Mouse (Mus musculus) right cerebral cortex, adult 2 months (tissue): ENCODE data around the gene Zbtb33.

ENCODE experiments used
- DNase-seq, 2 experiments: peaks; one replicate each; pipeline ENCODE4 v3.0.0; 2021 to 2022; ENCODE audit warnings: low spot score in 2 of 2

The Zbtb33 gene

DNA sequence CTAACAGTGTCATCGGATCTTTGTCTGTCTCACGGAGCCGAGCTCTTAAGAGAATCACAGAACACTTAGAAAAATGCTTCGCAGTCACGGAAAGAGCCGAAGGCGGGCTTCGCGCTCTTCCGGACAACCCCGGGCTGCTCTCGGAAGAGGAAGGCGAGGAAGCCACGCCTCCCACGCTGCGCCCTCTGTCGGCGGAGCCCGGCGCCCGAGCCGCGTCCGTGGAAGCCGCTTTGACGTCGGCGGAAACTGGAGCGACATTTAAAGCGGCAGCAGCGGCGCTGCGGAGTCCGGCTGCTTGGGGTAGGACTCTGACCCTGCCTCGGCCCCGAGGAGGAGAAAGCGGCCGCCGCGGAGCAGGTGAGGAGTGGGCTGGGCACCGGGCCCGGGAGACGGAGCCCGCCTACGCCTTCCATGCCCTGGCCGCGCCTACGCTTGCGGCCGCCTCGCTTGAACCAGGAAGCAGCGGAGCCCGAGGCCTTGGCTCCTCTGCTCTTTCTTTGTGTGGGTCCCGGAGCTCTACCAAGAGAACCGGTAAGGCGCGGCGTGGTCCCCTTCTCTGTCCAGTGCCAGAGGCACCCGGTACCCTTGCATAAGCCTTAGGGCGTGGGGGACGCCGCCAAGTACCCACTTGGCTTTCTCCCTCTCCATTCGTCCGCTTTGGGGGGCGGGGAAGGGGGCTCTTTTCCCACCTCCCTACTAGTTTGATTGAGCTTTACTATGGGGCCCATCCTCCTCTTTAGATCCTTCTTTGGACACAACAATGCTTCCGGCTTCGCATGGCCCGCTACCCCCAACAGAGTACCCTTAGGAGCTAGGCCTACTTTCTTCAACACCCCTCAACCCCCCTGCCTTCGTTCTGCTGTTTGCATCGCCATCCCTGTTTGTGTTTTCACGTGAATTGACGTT is at the start of gene Zbtb33:
Zbtb33 (plus strand) TSS at position 242 of the 906 bp plus-strand sequence.
- DNase-seq: peak; percentile 83 to 89

DNA sequence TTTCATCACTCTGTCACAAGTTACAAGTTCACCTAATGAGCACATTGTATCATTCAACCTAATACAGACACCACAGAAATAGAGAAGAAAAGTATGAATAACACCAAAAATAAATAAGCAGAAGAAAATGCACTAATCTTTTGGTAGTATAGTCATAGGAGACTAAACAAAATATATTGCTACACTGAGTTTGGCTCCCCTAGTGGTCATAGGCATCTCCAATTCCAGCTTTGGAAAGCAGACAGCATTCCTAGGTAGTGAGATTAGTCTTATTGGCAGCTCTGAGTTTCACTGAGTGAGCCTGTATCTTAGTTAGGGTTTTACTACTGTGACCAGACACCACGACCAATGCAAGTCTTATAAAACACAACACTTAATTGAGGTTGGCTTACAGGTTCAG is 30.5 kb upstream of the Zbtb33 start:
- DNase-seq: no peak

DNA sequence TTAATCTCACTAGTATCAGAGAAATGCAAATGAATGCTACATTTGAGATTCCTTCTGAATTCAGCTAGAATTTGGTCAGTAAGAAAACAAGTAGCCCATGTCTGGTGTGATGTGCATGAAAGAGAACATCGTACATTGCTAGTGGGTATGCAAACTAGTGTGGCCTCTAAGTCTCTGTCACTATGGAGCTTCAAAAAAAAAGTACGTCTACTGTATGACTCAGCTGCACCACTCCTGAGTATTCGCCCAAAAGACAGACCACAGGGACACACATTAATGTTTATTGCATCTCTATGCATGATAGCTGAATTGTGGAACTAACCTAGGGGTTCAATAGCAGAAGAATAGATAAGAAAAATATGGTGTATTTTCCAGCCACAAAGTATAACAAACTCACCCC is 24.3 kb upstream of the Zbtb33 start:
- no peak for DNase-seq

DNA sequence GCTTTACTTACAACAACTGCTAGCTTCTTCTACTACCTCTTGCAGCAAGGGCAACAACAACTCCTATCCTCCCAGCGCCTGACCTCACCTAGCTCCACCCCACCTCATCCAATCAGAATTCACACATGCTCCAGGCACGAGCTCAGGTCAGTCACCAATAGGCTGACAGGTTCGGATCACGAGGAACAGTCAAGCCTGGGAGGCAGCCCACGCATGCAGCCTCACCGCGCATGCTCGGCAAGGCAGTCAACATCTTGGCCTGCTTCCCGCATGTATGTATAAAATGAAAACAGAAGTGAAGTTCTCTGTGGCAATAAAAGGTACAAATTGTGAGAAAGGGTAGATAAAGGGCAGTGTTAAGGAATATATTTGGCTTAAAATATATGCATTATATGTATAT is 23.5 kb upstream of the Zbtb33 start:
- no peak for DNase-seq

DNA sequence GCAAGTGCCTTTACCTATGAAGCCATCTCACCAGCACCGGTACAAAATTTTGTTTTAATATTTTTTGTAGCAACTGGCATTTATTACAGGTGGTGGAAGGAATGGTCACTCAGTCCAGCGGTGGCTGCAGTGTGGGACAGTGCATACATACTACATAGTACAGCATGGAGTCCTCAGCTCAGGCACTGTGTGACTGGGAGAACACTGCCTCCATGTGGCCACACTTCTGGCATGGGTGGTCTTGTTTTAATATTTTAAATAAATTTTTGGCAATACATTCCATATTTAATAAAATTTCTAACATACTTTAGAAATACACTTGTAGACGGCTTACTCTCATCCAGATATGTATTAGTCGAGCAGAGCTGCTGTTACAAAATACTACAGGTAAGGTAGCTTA is 23.0 kb upstream of the Zbtb33 start:
- no peak for DNase-seq

DNA sequence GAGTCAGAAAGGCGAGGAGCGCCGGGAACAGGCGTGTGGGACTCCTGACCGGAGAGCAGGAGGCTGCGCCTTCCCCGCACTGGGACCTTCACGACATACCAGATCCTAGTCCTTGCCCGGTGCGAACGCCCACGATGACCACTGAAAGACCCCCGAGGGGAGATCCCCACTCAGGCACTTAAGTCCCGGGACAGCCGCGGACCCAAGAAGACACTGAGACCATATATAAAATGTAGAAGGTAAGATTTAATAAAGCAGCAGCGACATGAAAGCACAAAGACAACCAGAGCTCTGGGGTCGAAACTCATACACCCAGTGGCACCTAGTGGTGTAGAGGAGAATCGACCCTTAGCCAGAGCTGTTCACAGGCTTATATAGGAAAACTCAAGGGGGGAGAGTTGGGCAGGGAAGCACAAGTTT is 9.7 kb upstream of the Zbtb33 start:
- DNase-seq: peak; percentile 28 to 29

DNA sequence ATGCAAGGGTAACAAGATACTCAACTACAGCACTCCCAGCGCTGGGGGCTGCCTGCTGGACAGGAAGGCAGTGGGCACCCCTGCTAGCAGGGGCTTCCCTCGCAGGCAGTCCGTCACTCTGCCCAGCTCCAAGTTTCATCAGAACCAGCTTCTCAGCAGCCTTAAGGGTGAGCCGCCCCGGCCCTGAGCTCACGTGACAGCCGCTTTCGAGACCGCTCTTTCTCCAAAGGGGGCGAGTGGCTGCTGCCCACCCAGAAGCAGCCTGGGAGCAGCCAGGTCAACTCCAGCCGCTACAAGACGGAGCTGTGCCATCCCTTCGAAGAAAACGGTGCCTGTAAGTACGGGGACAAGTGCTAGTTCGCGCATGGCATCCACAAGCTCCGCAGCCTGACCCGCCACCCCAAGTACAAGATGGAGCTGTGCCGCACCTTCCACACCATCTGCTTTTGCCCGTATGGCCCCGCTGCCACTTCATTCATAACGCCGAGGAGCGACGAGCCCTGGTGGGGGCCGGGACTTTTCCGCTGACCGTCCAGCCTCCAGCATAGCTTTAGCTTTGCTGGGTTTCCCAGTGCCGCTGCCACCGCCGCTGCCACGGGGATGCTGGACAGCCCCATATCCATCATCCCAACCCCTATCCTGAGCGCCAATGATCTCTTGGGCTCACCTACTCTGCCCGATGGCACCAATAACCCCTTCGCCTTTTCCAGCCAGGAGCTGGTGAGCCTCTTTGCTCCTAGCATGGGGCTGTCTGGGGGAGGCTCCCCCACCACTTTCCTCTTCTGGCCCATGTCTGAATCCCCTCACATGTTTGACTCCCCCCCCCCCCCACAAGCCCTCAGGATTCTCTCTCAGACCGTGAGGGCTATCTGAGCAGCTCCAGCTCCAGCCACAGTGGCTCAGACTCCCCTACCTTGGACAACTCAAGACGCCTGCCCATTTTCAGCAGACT is 8.7 kb upstream of the Zbtb33 start:
- peak in 1 of 2 experiments; percentile 6 for DNase-seq

DNA sequence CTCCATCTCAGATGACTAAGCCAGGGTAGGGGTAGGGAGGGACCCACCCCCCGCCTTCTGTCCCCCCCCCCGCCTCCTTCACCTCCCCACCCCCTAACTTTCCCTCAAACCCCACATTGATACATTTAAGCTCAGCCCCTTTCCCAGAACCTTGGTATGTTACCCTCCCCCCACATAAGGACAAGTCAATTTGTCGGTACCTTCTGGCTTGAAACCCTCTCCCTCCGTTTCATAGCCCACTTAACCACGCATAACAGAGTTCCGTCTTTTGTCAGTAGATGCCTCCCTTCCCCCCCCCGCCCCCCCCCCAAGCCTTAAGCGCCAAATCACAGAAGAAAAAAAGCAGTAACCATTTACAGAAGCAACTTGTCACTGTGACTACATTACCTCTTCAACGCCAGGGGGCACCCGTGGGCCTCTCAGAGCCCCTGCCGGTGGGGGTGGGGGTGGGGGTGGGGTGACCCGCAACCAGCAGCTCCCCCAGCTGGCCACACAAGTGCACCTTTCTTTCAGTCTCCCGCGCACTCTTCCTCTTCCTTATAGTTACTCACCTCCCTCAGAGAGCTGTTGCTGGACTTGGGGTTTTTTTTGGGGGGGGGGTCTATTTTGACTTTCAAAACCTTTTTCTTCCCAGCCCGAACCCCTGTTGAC is 7.9 kb upstream of the Zbtb33 start:
- DNase-seq: no peak

DNA sequence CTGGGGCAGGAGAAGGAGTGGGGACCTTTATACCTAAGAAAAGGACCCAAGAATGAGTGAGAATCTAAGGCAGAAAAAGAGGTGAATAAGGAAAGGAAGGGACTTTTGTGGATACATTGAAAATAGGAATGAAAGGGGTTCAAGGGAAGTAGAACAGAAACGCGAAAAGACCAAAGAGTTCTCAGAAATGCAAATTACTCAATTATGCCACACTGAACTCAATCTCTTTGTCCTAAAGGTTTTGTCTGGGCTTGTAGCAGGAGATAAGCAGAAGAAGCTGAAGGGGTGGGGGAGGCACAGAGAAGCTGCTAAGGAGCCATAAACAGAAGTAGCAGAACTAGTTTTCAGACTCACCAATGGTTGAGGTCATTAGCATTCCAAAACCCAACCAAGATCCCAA is 4.1 kb upstream of the Zbtb33 start:
- no peak for DNase-seq

DNA sequence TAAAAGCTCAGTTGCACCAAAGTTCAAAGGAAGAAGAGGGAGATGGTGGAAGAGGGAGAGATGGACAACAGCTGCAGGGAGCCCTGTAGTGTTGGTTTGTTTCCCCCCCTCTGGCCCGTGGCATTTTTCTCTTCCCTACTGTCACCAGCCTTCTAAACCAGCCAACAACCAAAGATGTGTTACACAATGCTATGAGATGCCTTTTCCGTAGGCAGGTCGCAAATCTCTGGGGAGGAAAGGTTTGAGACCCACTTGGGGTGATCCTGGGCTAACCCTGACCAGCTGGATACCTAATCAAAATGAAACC is 818 bp downstream of the Zbtb33 start:
- no peak for DNase-seq

DNA sequence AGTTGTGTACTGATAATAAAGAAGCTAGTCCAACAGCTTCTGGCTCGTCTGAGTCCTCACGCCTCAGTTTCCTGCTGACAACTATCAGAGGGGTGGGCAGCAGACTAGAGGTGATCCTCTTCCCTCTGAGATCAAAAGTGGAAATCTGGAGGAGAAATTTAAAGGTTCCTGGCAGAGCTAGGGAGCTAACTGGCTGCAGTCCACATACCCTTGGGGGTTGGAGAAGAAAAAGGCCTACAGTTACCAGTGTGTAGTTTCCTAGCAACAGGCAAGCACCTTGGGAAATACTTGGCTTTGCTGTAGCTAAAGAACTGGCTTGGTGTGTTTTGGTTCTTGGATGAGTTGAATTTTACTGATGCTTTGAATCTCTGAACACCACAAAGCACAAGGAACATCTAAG is 12.2 kb downstream of the Zbtb33 start:
- DNase-seq: peak; percentile 24 to 43

DNA sequence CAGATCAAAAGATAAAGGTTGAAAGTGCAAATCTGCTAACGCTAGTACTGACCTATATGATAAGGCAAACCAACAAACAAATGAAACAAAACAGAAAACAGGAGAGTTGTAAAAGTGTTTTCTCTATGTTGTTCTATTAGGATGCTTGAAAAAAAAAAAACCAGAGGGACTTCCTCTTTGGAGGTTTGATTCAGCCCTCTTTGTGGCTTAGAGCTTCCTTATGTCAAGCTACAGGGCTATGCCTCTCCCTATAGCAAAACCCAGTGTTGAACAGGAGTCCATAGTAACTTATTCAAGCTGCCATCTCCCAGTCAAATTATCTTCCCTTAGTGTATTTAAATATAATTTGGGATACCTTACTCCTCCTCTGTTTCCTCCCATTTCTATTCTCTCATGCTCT is 17.8 kb downstream of the Zbtb33 start:
- no peak for DNase-seq

DNA sequence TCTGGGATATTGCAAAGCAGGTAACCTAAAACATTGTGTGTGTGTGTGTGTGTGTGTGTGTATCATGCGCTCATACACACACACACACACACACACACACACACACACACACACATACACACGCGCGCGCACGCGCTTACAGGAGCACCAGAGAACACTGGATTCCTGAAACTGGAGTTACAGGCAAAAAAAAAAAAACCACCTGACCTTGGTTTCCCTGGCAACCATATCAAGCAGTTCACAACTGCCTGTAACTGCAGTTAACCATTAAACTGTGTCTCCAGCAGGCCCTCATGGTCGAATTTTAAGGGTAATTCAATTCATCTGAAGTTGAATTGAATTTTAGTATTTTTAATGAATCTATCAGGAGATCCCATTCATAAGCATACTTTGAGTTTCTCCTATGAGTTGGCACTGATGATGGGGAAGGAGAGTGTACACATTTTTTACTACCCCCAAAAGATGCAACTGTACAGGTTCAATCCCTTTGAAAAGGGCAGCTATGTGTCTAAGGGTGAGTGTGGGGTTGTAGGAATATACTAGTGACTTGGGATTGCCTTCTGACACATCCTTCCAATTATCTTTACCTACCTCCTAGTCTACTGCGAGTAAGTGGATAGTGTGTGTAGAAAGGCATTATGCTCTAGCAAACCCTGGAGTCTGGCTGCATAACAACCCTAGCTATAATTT is 27.5 kb downstream of the Zbtb33 start:
- DNase-seq: no peak

DNA sequence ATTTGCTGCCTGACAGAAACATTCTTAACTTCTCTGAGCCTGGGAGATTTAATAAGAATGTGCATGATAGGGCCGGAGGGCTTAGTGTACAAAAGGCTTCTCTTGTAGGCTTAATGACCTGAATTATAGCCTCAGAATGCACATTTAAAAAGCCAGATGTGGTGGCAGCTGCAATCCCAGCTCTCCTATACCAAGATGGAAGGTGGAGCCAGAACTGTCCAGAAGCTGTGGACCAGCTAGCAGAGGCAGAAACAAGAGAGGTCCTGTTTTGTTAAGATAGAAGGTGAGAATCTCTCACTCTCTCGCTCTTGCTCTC is 28.0 kb downstream of the Zbtb33 start:
- no peak for DNase-seq

DNA sequence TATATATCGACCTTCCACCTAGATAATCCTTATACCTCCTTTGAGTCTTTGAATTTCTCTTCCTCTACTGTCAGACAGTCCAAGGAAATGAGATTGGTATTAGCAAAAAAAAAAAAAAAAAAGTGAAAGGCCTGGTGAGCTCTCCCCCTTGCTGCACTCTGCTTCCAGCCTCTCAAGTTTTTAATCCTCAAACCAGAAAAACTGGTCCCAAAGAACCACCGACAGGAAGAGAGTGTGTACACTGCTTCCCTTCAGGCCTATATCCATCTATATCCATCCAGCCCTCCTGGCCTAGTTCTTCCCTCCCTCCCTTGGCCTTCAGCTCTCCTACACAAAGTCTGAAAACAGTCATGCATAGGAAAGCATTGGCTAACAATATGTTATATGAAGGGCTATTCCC is 33.2 kb downstream of the Zbtb33 start:
- no peak for DNase-seq

DNA sequence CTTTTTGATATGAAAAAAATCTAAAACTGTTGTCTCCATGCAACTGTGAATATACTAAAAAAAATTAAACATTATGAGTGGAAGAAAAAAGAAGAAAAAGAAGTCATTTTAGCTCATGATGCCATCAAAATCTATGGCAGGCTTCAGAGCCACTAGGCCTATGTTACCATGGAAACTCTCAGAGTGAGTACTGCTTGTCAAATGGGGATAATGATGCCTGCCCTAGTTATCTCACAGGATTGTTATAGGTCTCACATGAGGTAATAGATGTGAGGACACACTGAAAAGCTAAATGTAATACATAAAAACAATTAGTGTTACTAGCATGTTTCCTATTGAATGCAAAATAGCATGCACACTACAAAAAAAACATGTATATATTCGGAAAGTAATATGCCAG is 40.3 kb downstream of the Zbtb33 start:
- DNase-seq: no peak

DNA sequence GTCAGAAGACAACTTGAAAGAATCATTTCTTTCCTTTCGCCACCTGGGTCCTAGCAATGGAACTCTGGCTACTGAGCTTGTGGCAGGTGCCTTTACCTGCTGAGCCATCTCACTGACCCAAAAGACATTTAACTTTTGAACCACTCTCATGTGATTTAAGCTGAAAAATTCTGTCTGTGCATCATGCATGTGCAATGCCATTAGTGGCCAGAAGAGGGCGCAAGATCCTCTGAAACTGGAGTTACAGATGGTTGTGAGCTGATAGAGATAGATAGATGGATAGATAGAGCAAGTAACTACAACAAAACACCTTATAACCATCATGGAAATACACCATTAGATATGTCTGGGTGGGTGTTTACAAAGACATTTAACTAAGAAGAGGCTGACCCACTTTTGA is 48.1 kb downstream of the Zbtb33 start:
- DNase-seq: peak; percentile 41 to 44
